Mouse (Mus musculus): Measurements from ENCODE around the gene Fcgrt. TPM values are rescaled to one million over a fixed set of nuclear protein-coding genes. Genes with fewer than 3 reads are reported as not detected.
"Not testable (repeated sequence)": the region's sequence is repeated elsewhere in the genome, so short reads cannot be mapped to it uniquely, and the experiment has no call there.

Gene Fcgrt
- total RNA-seq, 2 experiments from 2014 or later, result 16.5 to 18.7 TPM

DNA sequence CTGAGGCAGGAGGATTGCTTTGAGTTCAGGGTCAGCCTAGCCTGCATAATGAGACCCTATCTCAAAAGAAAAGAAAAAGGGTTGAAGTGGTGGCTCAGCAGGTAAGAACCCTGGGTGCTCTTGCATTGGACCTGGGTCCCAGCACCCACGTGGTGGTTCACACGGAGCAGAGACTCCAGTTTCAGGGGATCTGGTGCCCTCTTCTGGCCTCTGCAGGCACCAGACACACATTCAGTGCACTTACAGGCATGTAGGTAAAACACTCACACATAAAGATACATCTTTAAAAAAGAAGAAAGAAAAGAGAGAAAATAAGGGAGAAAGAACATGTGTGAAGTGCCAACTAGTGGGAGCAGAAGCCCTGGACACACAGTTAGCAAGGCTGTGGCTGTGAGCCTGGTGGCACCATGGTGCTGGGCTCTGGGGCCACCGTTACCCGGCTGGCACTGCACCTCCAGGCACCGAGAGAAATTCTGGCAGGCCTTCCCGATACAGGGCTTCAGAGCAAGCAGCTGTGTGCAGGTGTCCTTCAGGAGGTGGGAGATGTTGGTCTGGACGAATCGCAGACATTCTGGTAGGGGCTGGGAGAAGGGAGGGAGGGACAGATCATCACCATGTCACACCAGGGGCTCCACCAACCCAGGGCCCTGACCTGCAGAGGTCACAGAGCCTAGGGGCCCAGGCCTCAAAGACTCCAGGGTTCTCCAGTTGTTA, 30.0 kb upstream of the Fcgrt start:
- no peak for DNase-seq (ENCODE audit: extremely low spot score in 1 of 2, low spot score in 2 of 2)
- intact Hi-C loops (cut with DNase I), result no loop called here

DNA sequence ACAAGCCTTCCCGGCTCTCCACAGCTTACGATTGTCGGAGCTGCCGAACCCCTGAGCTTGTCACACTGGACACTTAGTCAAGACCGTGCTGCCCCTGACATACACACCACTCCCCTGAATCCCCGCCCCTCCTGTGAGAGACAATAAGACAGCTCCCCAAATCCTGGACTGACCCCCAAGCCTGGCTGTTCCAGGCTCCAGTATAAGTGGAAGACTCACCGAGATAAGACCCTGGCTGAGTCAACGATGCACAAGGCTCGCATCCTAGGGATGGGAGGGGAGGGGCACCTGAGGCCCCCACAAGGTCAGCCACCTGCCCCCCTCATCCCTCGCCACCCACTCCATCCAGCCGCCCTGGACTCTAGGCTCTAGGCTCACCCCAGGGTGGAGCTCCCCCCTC, 28.2 kb upstream of the Fcgrt start:
- DNase-seq (ENCODE audit: extremely low spot score in 1 of 2, low spot score in 2 of 2), result no peak
- intact Hi-C loops (cut with DNase I), result no loop called here

DNA sequence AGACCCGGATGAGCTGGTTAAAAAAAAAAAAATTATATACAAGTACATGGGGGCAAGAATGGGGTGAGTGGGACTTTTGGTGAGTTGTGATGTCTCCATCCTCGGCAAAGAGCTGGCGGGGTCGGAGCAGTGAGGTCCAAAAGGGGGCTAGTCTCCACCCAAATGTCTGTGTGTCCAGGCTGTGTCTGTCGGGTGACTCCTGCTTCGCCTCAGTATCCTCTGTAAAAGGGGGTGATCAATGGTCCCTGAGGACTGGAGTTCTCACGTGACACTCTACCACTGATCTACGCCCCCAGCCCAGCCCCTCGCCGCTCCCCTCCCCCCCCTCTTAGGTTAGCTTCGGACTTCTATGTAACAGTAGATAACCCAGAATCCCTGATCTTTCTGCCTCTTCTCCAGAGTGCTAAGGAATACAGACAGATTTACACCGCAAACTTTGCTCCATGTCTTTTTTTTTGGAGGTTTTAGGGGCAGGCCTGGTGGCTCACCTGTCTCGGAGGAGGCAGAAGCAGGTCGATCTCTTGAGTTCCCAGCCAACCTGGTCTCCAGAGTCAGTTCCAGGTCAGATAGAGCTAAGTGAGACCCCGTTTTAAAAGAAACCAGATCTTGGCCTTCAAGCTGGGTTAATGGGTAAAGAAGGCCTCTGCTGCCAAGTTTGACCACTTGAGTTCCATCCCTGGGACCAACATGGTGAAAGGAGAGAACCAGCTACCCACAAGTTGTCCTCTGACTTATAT, 26.3 kb upstream of the Fcgrt start:
- intact Hi-C loops (cut with DNase I), result loop anchor here (5.0 kb wide), 1 partner anchor 48 kb away; no protein-coding TSS in a partner anchor
- DNase-seq (ENCODE audit: extremely low spot score in 1 of 2, low spot score in 2 of 2), result no peak

DNA sequence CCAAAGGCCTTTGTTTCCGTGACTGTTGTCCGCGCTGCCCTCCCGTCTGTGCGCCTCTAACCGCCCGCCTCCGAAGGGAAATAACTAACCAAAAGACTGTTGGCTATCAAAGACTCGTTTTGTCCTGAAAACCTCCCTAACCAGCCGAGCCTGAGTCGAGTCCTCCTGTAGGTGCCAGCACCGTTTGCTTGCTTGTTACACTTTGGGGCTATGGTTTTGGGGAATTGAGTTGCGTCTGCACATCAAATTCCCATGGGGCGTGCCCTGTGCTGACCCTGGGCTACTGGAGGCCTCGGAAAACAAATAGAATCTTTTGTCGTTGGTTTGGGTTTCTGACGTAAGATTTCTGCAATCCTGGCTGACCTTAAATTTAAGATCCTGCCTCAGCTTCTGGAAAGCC, 25.7 kb upstream of the Fcgrt start:
- intact Hi-C loops (cut with DNase I), result loop anchor here (5.0 kb wide), 1 partner anchor 47 kb away; no protein-coding TSS in a partner anchor
- DNase-seq (ENCODE audit: extremely low spot score in 1 of 2, low spot score in 2 of 2), result peak in 1 of 2 experiments; percentile 64

DNA sequence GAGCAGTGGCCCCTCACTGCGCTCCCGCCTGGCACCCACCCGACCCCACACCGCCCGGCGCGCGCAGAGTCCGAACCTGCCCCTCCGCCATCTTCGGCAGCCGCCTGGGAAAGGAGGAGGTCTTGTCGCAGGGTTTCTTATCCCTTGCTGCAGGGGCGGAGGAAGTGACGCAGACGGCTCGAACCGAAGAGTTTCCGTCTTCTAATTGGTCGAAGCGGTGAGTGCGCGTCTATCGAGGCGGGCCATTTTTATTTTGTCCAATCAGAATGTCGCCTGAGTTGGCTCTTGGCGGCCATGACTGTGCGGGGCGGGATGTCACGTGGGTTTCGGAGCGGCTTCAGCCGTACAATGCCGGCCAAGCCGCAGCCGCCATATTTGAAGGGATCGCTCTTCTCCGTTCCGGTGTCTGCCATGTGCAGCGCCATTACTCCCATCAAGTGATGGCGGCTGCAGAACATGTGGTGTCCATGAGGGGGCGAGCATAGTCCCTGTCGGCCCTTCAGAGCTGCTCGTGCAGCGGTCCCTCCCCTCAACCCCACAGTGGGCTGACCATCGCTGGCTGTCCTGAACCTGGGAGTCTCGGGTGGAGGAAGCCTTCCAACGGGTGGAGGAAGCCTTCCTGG, 25.1 kb upstream of the Fcgrt start, which contains the start of gene Rpl13a:
Gene Rpl13a (minus strand): TSS at position 138 of the 623 bp plus-strand sequence.
- intact Hi-C loops (cut with DNase I), result loop anchor here (5.0 kb wide), 1 partner anchor 46 kb away; no protein-coding TSS in a partner anchor
- peak; percentile 99 for DNase-seq (ENCODE audit: extremely low spot score in 1 of 2, low spot score in 2 of 2)

DNA sequence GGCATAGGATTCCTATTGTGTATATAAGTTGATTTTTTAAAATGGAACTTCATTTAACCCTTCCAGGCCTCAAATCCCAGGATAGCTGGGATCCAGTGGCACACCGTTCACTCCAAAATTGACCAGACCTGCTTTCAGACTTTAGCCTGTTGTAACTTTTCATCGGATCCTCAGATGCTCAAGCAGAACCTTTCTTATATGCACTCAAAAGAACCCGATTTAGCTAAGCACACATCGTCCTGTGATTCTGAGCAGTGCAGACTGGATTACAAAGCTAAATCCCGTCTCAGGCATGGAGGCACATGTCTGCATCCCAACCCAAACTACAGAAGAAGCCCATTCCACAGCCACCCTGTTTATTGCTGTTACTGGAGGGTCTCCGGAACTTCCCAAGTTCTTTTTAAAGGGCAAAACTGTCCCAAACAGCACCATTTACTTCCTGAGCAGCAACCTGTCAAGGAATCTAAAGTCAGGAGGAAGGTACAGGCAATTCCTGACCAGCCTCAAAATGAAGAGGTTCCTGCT, 24.1 kb upstream of the Fcgrt start:
- intact Hi-C loops (cut with DNase I), result loop anchor here (5.0 kb wide), 1 partner anchor 45 kb away; no protein-coding TSS in a partner anchor
- no peak for DNase-seq (ENCODE audit: extremely low spot score in 1 of 2, low spot score in 2 of 2)

DNA sequence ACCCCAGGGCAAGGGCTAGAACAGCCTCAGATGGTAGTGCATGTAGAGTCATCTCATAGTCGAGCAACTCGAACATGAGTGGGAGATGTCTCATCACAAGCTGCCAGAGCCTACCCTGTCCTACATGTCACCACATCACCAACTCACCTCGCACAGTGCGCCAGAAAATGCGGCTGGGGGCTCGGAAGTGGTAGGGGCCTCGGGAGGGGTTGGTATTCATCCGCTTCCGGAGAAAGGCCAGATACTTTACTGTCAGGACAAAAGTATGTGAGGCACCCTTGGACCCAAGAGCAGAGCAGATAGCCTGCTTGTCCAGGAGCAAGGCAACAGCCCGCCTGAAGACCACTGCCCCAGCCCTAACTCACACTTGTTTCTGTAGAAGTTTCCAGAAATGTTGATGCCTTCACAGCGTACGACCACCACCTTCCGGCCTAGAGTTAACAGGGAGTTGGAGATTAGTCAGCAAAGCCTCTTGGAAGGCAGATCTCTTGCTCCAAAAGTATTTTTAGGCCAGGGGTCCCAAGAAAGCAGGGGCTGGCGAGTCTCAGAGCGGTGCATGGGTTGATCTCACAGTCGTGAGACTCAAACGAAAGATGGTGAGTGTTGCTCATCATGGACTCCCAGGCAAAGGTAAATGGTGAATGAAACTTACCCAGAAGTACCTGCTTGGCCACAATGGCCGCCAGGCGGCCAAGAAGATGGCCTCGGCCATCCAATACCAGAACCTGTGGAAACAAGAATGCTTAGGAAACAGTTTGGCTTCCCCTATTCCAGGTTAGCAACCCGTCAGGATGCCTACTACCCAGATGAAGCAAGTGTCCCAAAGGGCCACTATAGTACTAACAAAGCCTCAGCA, 23.4 kb upstream of the Fcgrt start:
- no peak for DNase-seq (ENCODE audit: extremely low spot score in 1 of 2, low spot score in 2 of 2)
- intact Hi-C loops (cut with DNase I), result loop anchor here (5.0 kb wide), 1 partner anchor 45 kb away; no protein-coding TSS in a partner anchor

DNA sequence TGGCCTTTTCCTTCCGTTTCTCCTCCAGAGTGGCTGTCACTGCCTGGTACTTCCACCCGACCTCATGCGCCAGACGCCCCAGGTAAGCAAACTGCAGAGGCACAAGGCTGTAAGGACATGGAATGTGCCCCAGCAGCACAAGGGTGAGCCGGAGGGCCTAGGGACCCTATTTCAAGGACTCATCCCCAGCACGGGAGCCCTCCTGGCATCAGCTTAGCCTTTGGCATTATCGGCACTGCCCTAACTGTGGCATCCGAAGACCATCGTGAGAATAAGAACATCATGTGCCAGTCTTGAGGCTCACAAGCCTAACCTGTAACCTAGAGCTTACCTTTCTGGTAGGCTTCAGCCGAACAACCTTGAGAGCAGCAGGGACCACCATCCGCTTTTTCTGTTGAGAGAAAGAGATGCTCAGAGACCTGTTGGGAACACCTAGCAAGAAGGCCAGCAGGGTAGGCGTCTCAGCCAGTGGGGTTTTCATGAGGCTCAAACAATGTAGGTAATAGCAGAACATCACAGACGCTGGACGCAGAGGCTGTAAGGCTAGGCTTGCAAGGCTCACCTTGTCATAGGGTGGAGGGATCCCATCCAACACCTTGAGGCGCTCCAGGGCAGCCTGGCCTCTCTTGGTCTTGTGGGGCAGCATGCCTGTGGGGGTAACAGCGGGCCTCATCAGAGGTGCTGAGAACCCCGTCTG, 22.6 kb upstream of the Fcgrt start:
- intact Hi-C loops (cut with DNase I), result loop anchor here (5.0 kb wide), 1 partner anchor 44 kb away; no protein-coding TSS in a partner anchor
- no peak for DNase-seq (ENCODE audit: extremely low spot score in 1 of 2, low spot score in 2 of 2)

DNA sequence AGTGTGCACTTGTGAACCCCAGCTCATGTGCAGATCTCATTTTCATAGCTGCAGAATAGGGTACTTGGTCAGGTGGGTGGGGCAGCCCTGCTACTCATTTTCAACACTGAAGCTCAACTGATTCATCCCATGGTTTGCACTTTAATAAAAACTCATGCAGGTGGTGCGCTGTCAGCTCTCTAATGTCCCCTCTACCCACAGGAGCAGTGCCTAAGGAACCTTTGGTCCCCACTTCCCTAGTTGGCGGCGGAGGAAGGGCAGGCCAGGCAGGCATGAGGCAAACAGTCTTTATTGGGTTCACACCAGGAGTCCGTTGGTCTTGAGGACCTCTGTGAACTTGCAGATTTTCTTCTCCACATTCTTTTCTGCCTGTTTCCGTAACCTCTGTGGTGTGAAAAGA, 22.0 kb upstream of the Fcgrt start:
- intact Hi-C loops (cut with DNase I), result loop anchor here (5.0 kb wide), 1 partner anchor 43 kb away; no protein-coding TSS in a partner anchor

DNA sequence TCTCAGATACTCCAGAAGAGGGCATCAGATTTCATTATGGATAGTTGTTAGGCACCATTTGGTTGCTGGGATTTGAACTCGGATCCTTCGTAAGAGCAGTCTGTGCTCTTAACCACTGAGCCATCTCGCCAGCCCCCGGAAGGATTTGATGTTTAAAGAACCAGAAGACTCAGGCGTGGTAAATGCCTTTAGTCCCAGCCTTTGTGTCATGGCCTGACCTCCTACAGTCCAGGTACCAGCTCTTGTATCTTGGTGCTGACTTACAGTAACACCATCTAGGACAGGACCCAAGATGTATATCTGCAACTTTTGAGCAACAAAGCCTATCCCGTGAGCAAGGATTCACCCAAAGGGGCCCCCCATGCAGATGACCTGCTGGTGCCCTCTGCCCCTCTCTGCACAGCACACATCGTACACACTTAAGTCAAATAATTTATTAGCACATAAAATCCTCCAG, 21.5 kb upstream of the Fcgrt start:
- no peak for DNase-seq (ENCODE audit: extremely low spot score in 1 of 2, low spot score in 2 of 2)
- intact Hi-C loops (cut with DNase I), result loop anchor here (5.0 kb wide), 1 partner anchor 43 kb away; no protein-coding TSS in a partner anchor

More for the DNA sequence above, 22.0 kb upstream of the Fcgrt start:
- not testable (repeated sequence) for DNase-seq (ENCODE audit: extremely low spot score in 1 of 2, low spot score in 2 of 2)

DNA sequence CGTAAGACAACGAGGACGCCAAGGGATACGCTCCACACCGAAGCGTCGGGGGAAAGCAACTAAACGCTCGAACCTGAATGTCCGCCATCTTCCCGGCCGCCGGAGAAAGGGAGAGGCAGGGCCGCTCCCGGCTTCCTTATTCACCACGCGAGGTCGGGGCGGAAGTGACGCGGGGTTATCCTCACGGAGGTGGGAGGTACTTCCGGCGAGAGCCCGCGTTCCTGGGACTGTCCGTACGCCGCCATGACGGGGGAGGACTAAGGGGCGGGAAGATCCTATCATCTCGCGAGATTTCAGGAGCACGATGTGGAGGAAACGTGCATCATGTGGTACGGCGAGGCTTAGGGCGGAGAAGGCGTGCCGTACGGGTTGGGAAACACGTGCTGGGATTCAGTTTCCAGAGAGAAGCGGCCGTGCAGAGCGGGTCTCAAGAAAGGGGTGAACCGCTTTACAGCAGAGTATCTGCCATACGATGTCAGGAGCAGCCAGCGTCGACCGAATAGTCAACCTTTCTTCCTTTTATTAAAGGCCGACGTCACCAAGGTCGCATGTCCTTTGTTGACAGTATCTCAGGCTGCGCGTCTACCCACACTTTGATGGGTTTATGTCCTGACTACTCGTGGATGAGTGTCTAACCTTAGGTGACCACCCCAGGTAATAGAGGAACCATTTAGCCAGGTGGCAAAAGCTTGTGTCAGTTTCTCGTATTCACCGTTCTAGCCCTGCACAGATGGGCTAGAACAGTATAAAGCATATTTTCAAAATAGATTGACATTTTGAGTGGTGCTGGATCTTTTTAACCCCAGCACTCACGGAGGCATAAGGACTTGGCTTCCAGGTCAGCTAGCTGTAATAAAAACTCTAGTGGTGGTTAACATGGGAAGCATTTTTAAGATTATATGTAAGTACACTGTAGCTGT, 20.8 kb upstream of the Fcgrt start, which contains the start of gene Rps11:
Gene Rps11 (minus strand): TSS at position 216 of the 920 bp plus-strand sequence.
- DNase-seq (ENCODE audit: extremely low spot score in 1 of 2, low spot score in 2 of 2), result peak; percentile 99
- intact Hi-C loops (cut with DNase I), result loop anchor here (5.0 kb wide), 1 partner anchor 42 kb away; no protein-coding TSS in a partner anchor

DNA sequence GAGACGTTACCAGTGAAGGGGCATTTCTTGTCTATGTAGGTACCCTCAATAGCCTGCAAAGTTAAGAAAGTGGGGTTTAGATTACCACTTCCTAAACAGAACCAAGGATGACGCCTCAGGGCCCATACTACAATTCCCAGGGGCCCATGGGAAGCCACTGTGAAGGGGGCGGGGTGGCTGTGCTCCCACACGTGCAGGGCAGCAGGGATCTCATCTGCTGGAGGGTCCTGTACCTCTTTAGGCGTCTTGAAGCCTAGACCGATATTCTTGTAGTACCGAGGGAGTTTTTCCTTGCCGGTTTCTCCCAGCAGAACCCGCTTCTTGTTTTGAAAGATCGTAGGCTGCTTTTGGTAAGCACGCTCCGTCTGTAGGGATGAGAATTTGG, 19.5 kb upstream of the Fcgrt start:
- intact Hi-C loops (cut with DNase I), result no loop called here
- DNase-seq (ENCODE audit: extremely low spot score in 1 of 2, low spot score in 2 of 2), result peak in 1 of 2 experiments; percentile 72

DNA sequence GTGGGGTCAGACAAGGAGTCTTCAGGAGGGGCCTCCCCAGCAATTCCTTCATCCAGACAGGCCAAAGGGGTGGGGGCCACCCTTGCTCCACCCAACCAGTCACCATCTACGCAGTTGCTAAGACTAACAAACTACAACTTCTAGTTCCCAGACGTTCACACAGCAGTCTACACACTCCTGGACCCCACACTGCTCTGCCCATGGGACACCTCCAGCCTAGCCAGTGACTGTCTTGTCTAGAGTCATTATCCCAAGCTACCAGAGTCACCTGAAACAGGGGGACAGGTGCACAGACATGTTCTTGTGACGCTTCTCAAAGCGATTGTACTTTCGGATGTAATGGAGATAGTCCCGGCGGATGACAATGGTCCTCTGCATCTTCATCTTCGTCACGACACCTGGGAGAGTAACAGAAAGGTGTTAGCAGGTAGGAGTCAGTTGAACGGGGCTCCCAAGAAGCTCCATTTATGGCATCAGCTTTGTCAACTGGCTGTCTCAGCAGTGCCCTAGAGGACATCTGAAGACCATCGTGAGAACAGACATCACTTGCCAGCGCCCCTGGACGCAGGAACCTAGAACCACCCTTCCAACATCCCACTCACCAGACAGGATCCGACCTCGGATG, 19.0 kb upstream of the Fcgrt start:
- intact Hi-C loops (cut with DNase I), result no loop called here
- DNase-seq (ENCODE audit: extremely low spot score in 1 of 2, low spot score in 2 of 2), result no peak

DNA sequence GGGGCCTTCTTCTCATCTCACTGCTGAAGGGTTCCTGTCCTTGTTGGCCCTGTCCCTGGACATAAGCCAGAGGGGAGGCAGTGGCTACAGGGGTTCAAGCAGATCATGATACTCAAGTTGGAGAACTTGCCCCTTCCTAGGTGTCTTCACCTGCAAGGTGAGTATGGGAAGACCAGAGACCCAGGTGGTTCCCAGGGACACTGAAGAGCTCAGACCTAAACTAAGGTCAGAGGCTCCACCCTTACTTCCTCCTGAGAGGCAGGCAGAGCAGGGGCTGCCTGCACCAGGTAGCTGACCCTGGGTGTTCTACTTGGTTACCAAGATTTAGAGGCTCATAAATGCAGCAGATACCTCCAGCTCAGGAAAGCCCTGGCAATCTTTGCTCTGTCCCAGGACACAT, 18.3 kb upstream of the Fcgrt start:
- intact Hi-C loops (cut with DNase I), result no loop called here
- no peak for DNase-seq (ENCODE audit: extremely low spot score in 1 of 2, low spot score in 2 of 2)

DNA sequence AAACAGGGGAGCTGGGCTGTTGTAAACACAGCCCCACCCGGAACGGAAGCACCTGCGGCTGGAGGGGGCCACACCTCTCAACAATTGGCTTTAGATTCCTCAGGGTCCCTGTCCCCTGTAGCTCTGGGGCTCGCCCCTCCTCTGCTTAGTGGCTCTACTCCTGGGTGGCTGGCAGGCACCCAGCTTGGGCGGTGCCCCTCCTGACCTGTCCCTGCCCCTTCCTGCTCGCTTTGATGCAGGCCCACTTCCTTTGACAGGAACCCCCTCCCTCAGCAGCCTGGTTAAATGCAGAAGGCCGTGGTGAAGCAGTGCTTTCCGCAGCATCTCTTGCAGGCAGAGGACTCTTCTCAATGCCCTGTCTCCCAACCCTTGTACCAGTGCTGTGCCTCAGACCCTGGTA, 17.8 kb upstream of the Fcgrt start:
- peak in 1 of 2 experiments; percentile 89 for DNase-seq (ENCODE audit: extremely low spot score in 1 of 2, low spot score in 2 of 2)
- intact Hi-C loops (cut with DNase I), result no loop called here

Data from left cerebral cortex, postnatal 10 days (tissue).